Mouse (Mus musculus) heart, postnatal 4 days (tissue): Measurements from ENCODE around the gene 4933430I17Rik. TPM values are rescaled to one million over a fixed set of nuclear protein-coding genes. Genes with fewer than 3 reads are reported as not detected.

Experiments used
- total RNA-seq, 2 experiments: library from RNA; stranded (reverse); gene quantifications; 2 replicates each; pipeline ENCODE4 v1.2.3; 2021

Gene 4933430I17Rik
- total RNA-seq, 2 experiments from 2014 or later: 0.19 to 0.25 TPM

Other genes with a start within 250 kb of the 4933430I17Rik start
- 10 to 100 TPM; 26.5 to 28.1 TPM for gene Fkbp15, start 164.8 kb upstream of the 4933430I17Rik start, total RNA-seq
- 10 to 100 TPM; 31.5 to 34.7 TPM for gene Slc31a1, start 164.6 kb upstream of the 4933430I17Rik start, total RNA-seq
- 10 to 100 TPM; 58.0 to 61.1 TPM for gene Cdc26, start 116.7 kb upstream of the 4933430I17Rik start, total RNA-seq
- 10 to 100 TPM; 12.5 to 14.2 TPM for gene Prpf4, start 116.6 kb upstream of the 4933430I17Rik start, total RNA-seq
- gene Rnf183, start 90.1 kb upstream of the 4933430I17Rik start, total RNA-seq: not detected
- gene Wdr31, start 54.5 kb upstream of the 4933430I17Rik start, total RNA-seq: 1 to 10 TPM in 1 of 2 experiments, under 1 TPM in 1; 0.86 to 1.4 TPM
- gene Bspry, start 45.3 kb upstream of the 4933430I17Rik start, total RNA-seq: not detected
- 1 to 10 TPM; 6.3 to 6.9 TPM for gene Hdhd3, start 21.9 kb upstream of the 4933430I17Rik start, total RNA-seq
- gene Alad, start 5.5 kb upstream of the 4933430I17Rik start, total RNA-seq: 10 to 100 TPM; 63.8 to 69.8 TPM
- gene Pole3, start 301 bp upstream of the 4933430I17Rik start, total RNA-seq: 10 to 100 TPM; 28.2 to 31.1 TPM
- 10 to 100 TPM; 64.1 to 69.4 TPM for gene Rgs3, start 34.5 kb downstream of the 4933430I17Rik start, total RNA-seq